Mouse (Mus musculus) forebrain, embryonic 16.5 days (tissue): Measurements from ENCODE around the gene Anp32a. TPM values are rescaled to one million over a fixed set of nuclear protein-coding genes. Genes with fewer than 3 reads are reported as not detected.

Experiments used
- ATAC-seq: fragments of 200-750 bp; cut with Nextera tagmentation; 2 replicates; pipeline ENCODE4 v1.8.0; 2017; ENCODE audit warnings: mild to moderate bottlenecking, moderate library complexity
- H3K27ac ChIP-seq: fragments of 300-500 bp; sonication (generic); 2 replicates; pipeline ENCODE4 v1.5.1; 2014; ENCODE audit warnings: low read length, control low read depth
- H3K27me3 ChIP-seq: fragments of 300-500 bp; sonication (generic); replicated peaks from 2 replicates; pipeline ENCODE4 v1.6.1; 2014; ENCODE audit warnings: low read length; ENCODE audit not compliant: control insufficient read depth, insufficient read depth
- H3K36me3 ChIP-seq: fragments of 300-500 bp; sonication (generic); 2 replicates; pipeline ENCODE4 v1.6.1; 2014; ENCODE audit not compliant: control insufficient read depth, insufficient read depth
- H3K4me1 ChIP-seq: fragments of 300-500 bp; sonication (generic); replicated peaks from 2 replicates; pipeline ENCODE4 v1.6.1; 2014; ENCODE audit warnings: low read length; ENCODE audit not compliant: control insufficient read depth, insufficient read depth
- H3K4me2 ChIP-seq: fragments of 300-500 bp; sonication (generic); 2 replicates; pipeline ENCODE4 v1.6.1; 2014; ENCODE audit warnings: mild to moderate bottlenecking, low read length, control low read depth
- H3K4me3 ChIP-seq: fragments of 300-500 bp; sonication (generic); replicated peaks from 2 replicates; pipeline ENCODE4 v1.5.1; 2014; ENCODE audit warnings: mild to moderate bottlenecking, low read length, control low read depth
- H3K9ac ChIP-seq: fragments of 300-500 bp; sonication (generic); replicated peaks from 2 replicates; pipeline ENCODE4 v1.6.1; 2014; ENCODE audit warnings: low read depth, low read length, control low read depth
- H3K9me3 ChIP-seq: fragments of 300-500 bp; sonication (generic); 2 replicates; pipeline ENCODE4 v1.6.1; 2016; ENCODE audit warnings: low read length; ENCODE audit not compliant: control insufficient read depth
- WGBS: fragments of 180-500 bp; shearing (Covaris S2); extraction: QIAGEN DNeasy Blood & Tissue Kit; methylation state at CpG from one replicate; pipeline ENCODE4 v1.1.7; 2014; 5-methylcytosine and 5-hydroxymethylcytosine counted together
- polyA plus RNA-seq: library from polyadenylated mRNA; unstranded; fragments of >200 nt; fragmentation: Nextera tagmentation; extraction: Ambion mirVana; gene quantifications from 2 replicates; pipeline ENCODE4 v1.2.1, GENCODE M21; 2015

Gene Anp32a
- polyA plus RNA-seq, 1 experiment from 2014 or later, result 166 TPM

GRCm38 (mm10) chr9:62337924-62338635 is 3.0 kb upstream of the Anp32a start:
- no peak for ATAC-seq
- 40% methylated on average over 4 of the region's 4 CpGs for WGBS

GRCm38 (mm10) chr9:62338636-62339191 is 2.4 kb upstream of the Anp32a start:
- Histone ChIP-seq H3K4me2 (no peak overlapping the region), H3K36me3 (no peaks in the 10 kb centered on the region), H3K4me3 (no peak overlapping the region), H3K9me3 (peaks cover 3% of the 10 kb centered on the region; the same call in 1 of the 2 replicates), H3K9ac (no peak overlapping the region), H3K4me1 (peaks cover 11% of the 10 kb centered on the region), H3K27me3 (no peaks in the 10 kb centered on the region), H3K27ac (no peak overlapping the region)
- 55% methylated on average over 9 of the region's 9 CpGs for WGBS
- ATAC-seq, result no peak

More at GRCm38 (mm10) chr9:62337924-62338635, 3.0 kb upstream of the Anp32a start:
- Histone ChIP-seq H3K9ac (no peak overlapping the region), H3K36me3 (no peaks in the 10 kb centered on the region), H3K4me2 (no peak overlapping the region), H3K9me3 (peaks cover 3% of the 10 kb centered on the region; the same call in 1 of the 2 replicates), H3K27me3 (no peaks in the 10 kb centered on the region), H3K27ac (no peak overlapping the region), H3K4me1 (peaks cover 11% of the 10 kb centered on the region), H3K4me3 (no peak overlapping the region)

DNA sequence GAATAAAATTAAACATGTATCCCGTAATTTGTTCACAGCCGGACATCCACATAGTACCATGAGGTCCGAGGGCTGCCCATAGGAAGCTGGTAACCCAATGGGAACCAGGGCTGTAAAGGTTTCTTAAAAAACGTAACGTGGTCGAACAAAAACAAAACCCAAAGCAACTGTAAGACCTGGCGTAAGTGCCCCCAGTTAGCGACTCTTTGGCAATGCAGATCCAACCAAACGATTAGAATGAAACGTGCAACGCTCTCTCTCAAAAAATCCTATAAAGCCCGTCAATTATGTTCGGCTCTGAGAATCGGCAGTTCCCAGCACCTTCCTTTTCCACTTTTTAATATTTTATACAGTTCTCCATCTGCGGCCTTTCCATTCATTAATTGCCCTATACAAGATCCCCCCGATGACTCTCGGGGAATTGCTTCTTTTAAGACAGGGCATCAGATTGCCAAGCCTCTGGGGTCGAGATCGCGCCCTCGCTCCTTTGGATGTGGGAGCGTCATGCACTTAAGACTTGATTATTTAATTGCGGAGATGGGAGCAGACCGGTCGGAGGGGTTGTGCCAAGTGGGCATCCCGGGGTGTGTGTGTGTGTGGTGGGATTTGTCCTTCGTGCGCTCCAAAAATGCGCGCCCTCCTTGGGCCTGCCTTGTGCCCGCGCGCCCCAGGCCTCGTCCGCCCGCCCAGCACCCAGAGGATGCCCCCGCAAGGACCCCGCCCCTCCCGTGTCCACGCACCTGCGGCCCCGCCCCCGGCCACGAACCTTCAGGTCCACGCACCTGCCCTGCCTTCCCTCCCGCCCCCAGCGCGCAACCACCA is 581 bp upstream of the Anp32a start:
- peak; percentile 21 for ATAC-seq
- Histone ChIP-seq H3K4me2 (peak overlapping the region; percentile 68), H3K4me1 (peaks cover 19% of the 10 kb centered on the region), H3K36me3 (no peaks in the 10 kb centered on the region), H3K9me3 (no peaks in the 10 kb centered on the region), H3K27me3 (no peaks in the 10 kb centered on the region), H3K4me3 (peak overlapping the region; percentile 95), H3K27ac (peak overlapping the region; percentile 95), H3K9ac (peak overlapping the region; percentile 82)
- under 1% methylated on average over 48 of the region's 48 CpGs for WGBS

GRCm38 (mm10) chr9:62341701-62342440 is 778 bp downstream of the Anp32a start:
- under 1% methylated on average over 52 of the region's 54 CpGs for WGBS
- Histone ChIP-seq H3K9me3 (no peaks in the 10 kb centered on the region), H3K4me1 (peaks cover 31% of the 10 kb centered on the region), H3K4me3 (peak overlapping the region; percentile 95), H3K27me3 (no peaks in the 10 kb centered on the region), H3K27ac (peak overlapping the region; percentile 95), H3K9ac (peak overlapping the region; percentile 81), H3K36me3 (no peaks in the 10 kb centered on the region), H3K4me2 (peak overlapping the region; percentile 72)
- peak; percentile 6; the same call in 1 of the 2 replicates for ATAC-seq

GRCm38 (mm10) chr9:62342441-62343191 is 1.5 kb downstream of the Anp32a start:
- Histone ChIP-seq H3K27ac (peak overlapping the region; percentile 95), H3K4me3 (peak overlapping the region; percentile 95), H3K36me3 (no peaks in the 10 kb centered on the region), H3K4me2 (peak overlapping the region; percentile 72), H3K9me3 (no peaks in the 10 kb centered on the region), H3K27me3 (no peaks in the 10 kb centered on the region), H3K9ac (peak overlapping the region; percentile 81), H3K4me1 (peaks cover 36% of the 10 kb centered on the region)
- no peak for ATAC-seq
- WGBS, result under 1% methylated on average over 48 of the region's 48 CpGs

- Histone ChIP-seq H3K4me2 (peak overlapping the region; percentile 72), H3K36me3 (no peaks in the 10 kb centered on the region), H3K4me1 (peaks cover 37% of the 10 kb centered on the region), H3K27ac (peak overlapping the region; percentile 95), H3K27me3 (no peaks in the 10 kb centered on the region), H3K9ac (peak overlapping the region; percentile 81), H3K4me3 (peak overlapping the region; percentile 95), H3K9me3 (no peaks in the 10 kb centered on the region)
- WGBS, result under 1% methylated on average over 50 of the region's 56 CpGs
- peak; percentile 43 for ATAC-seq
These were observed 2.3 kb downstream of the Anp32a start for GRCm38 (mm10) chr9:62343192-62343903.

DNA sequence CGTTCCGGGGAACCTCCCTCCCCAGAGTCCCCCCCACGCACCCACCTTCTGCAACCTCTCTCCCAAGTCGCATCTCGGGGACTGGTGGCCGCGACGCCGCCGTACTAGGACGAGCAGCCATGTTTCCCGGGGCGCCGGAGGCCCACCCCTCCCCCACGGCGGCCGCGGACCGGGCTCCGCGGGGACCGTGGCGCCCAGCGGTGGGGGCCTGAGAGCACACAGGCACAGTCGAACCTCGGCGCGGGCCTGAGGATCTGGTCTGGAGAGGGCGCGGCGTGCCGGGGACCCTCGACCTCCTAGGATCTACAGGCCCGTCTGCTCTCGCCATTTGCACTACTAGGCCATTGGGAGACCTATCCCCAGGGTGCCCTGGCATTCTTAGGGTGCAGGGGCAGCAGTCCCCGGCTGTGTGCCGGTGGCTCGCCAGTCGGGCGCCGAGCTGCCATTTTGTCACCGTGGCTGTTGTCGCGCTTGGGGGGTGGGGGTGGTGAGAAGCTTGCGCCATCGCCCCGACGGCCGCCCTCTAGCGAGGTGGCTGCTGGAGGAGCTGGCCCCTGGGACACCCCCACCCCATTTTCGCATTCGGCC is 2.9 kb downstream of the Anp32a start:
- Histone ChIP-seq H3K27me3 (no peaks in the 10 kb centered on the region), H3K9me3 (no peaks in the 10 kb centered on the region), H3K4me3 (peak overlapping the region; percentile 95), H3K36me3 (no peaks in the 10 kb centered on the region), H3K4me2 (peak overlapping the region; percentile 72), H3K27ac (peak overlapping the region; percentile 95), H3K9ac (peak overlapping the region; percentile 81), H3K4me1 (peaks cover 37% of the 10 kb centered on the region)
- no peak for ATAC-seq
- WGBS, result under 1% methylated on average over 52 of the region's 52 CpGs

- Histone ChIP-seq H3K4me3 (peak overlapping the region; percentile 95), H3K27ac (peak overlapping the region; percentile 95), H3K9ac (peak overlapping the region; percentile 81), H3K9me3 (no peaks in the 10 kb centered on the region), H3K36me3 (no peaks in the 10 kb centered on the region), H3K27me3 (no peaks in the 10 kb centered on the region), H3K4me1 (peaks cover 41% of the 10 kb centered on the region), H3K4me2 (peak overlapping the region; percentile 72)
- no peak for ATAC-seq
- WGBS, result 0% methylated on average over 23 of the region's 26 CpGs
These were observed 3.5 kb downstream of the Anp32a start for GRCm38 (mm10) chr9:62344545-62344944.
